Mouse (Mus musculus) bone marrow, adult 2 months (tissue): ENCODE data around the gene Cep57l1. TPM values are rescaled to one million over a fixed set of nuclear protein-coding genes. Genes with fewer than 3 reads are reported as not detected.
"Not testable (repeated sequence)": the region's sequence is repeated elsewhere in the genome, so short reads cannot be mapped to it uniquely, and the experiment has no call there.

Source experiments
- H3K27ac ChIP-seq: fragments of 200-500 bp; 2 replicates; pipeline ENCODE4 v1.5.1; 2012; ENCODE audit warnings: low read depth, mild to moderate bottlenecking, control low read depth, inconsistent platforms, low read length; ENCODE audit not compliant: control insufficient read depth, poor library complexity, insufficient read depth
- H3K4me1 ChIP-seq: fragments of 200-500 bp; 2 replicates; pipeline ENCODE4 v1.6.1; 2011; ENCODE audit warnings: low read length; ENCODE audit not compliant: control insufficient read depth, insufficient read depth
- H3K4me3 ChIP-seq: fragments of 200-500 bp; replicated peaks from 2 replicates; pipeline ENCODE3; 2011; ENCODE audit warnings: mild to moderate bottlenecking, low read depth, low read length, control low read depth; ENCODE audit not compliant: control insufficient read depth
- CTCF ChIP-seq: fragments of 200-500 bp; IDR thresholded peaks from 2 replicates; pipeline ENCODE4 v1.5.1; 2011; ENCODE audit warnings: low read length, control low read depth; ENCODE audit not compliant: control insufficient read depth, insufficient read depth
- POLR2A ChIP-seq: fragments of 200-500 bp; IDR thresholded peaks from 2 replicates; pipeline ENCODE4 v1.6.1; 2011; ENCODE audit warnings: low read depth, mild to moderate bottlenecking, control low read depth, low read length, borderline replicate concordance; ENCODE audit not compliant: control insufficient read depth
- WGBS: fragments of 180-500 bp; shearing (Covaris S2); methylation state at CpG from one replicate; pipeline ENCODE4 v1.1.7; 2018; 5-methylcytosine and 5-hydroxymethylcytosine counted together
- polyA plus RNA-seq: library from polyadenylated mRNA; stranded (reverse); fragments of >200 nt; gene quantifications from 2 replicates; pipeline ENCODE4 v1.2.4, GENCODE M21; 2011; ENCODE audit warnings: low replicate concordance; ENCODE audit not compliant: missing spikeins, insufficient read depth, insufficient read length

Gene Cep57l1
- polyA plus RNA-seq, 1 experiment, result 20.2 TPM

DNA sequence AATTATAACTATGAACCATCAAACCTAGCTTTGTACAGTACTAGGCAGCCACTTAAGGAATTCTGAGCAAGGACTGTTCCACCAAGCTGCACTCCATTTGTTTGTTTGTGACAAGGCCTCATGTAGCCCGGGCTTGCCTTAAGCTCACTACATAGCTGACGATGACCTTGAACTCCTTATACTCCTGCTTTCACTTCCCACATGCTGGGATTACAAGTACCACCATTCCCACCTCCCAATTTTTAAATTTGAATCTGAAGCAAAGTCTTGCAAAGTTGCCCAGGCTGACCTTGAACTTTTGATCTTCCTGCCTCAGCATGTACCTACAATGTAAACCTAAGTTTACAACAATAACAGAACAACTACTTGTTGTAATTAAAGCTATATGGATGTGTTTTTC lies 20.3 kb upstream of the Cep57l1 start:
- H3K4me1 ChIP-seq, result no peaks in the 10 kb centered on the region; the same call in 1 of the 2 replicates
- H3K4me3 ChIP-seq, result no peak overlapping the region
- 86% methylated on average over 2 of the region's 2 CpGs for WGBS
- TF ChIP-seq POLR2A, result no peak
- TF ChIP-seq CTCF, result no peak
- no peak overlapping the region for H3K27ac ChIP-seq

GRCm38 (mm10) chr10:41829191-41829590 lies 19.5 kb upstream of the Cep57l1 start:
- 85% methylated on average over 5 of the region's 5 CpGs for WGBS
- Histone ChIP-seq H3K27ac (no peak overlapping the region), H3K4me3 (no peak overlapping the region), H3K4me1 (no peaks in the 10 kb centered on the region; the same call in 1 of the 2 replicates)
- TF ChIP-seq POLR2A (no peak), CTCF (no peak)

- 44% methylated on average over 4 of the region's 4 CpGs for WGBS
- H3K27ac ChIP-seq, result no peak overlapping the region
- TF ChIP-seq POLR2A (no peak), CTCF (no peak)
- H3K4me1 ChIP-seq, result no peaks in the 10 kb centered on the region; the same call in 1 of the 2 replicates
- no peak overlapping the region for H3K4me3 ChIP-seq
Measured at GRCm38 (mm10) chr10:41827784-41828183, 18.1 kb upstream of the Cep57l1 start.

GRCm38 (mm10) chr10:41826526-41827116 lies 16.9 kb upstream of the Cep57l1 start:
- no peak for TF ChIP-seq CTCF
- no peak for TF ChIP-seq POLR2A
- no peak overlapping the region for H3K4me3 ChIP-seq
- no peak overlapping the region for H3K27ac ChIP-seq
- WGBS, result 40% methylated on average over 6 of the region's 6 CpGs
- H3K4me1 ChIP-seq, result no peaks in the 10 kb centered on the region; the same call in 1 of the 2 replicates

DNA sequence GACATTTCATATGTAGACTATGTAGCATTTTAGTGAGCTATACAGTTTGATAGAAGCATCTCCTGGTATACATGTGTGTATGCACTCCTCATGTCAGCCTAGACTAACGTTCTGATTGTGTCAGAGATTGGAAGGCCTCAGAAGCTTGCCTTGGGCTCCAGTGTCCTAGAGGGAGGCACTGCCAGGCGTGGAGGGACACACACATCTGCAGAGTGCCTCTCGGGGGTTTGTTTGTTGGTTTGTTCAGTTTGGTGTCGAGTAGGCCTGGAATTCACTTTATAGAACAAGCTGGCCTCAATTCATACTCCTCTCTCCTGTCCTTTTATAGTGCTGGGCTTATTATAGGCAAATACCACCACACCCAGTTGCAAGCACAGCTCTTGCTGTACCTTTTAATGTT lies 16.3 kb upstream of the Cep57l1 start:
- no peak overlapping the region for H3K4me3 ChIP-seq
- no peaks in the 10 kb centered on the region; the same call in 1 of the 2 replicates for H3K4me1 ChIP-seq
- WGBS, result 82% methylated on average over 4 of the region's 4 CpGs
- no peak overlapping the region for H3K27ac ChIP-seq
- no peak for TF ChIP-seq CTCF
- TF ChIP-seq POLR2A, result no peak

- WGBS, result 86% methylated on average over 10 of the region's 10 CpGs
- Histone ChIP-seq H3K4me1 (no peaks in the 10 kb centered on the region; the same call in 1 of the 2 replicates), H3K4me3 (no peak overlapping the region), H3K27ac (no peak overlapping the region)
- TF ChIP-seq CTCF (no peak), POLR2A (no peak)
Measured at GRCm38 (mm10) chr10:41825041-41825440, 15.4 kb upstream of the Cep57l1 start.

DNA sequence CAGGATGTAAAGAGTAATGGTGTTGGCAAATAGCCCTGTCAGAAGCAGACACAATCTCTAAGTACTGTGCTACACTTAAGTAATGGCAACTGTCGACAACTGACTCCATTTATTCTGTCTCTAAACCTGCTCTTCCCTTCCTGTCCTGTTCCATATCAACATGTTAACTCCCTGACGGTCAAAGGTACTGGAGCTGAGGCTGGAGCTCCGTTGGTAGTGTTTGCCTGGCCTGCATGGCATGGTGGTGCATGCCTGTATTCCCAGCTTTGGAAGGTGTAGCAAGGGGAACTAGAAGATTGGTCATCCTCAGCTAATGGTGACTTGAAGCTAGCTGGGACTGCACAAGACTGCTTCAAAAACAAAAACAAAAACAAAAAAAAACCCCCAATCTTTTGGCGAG lies 14.2 kb upstream of the Cep57l1 start:
- 77% methylated on average over 4 of the region's 4 CpGs for WGBS
- Histone ChIP-seq H3K4me1 (no peaks in the 10 kb centered on the region; the same call in 1 of the 2 replicates), H3K27ac (no peak overlapping the region), H3K4me3 (no peak overlapping the region)
- TF ChIP-seq CTCF, result no peak
- no peak for TF ChIP-seq POLR2A

- 80% methylated on average over 4 of the region's 4 CpGs for WGBS
- not testable (repeated sequence) for H3K4me3 ChIP-seq, H3K27ac ChIP-seq, H3K4me1 ChIP-seq
Measured at GRCm38 (mm10) chr10:41823282-41823675, 13.6 kb upstream of the Cep57l1 start.
